11 mouse cellular contexts compared by ENCODE assay signal in genomic region chr2:168338382-168338781, GRCm38 (mm10). TPM values are rescaled to one million over a fixed set of nuclear protein-coding genes. Genes with fewer than 3 reads are reported as not detected.
A peak's percentile ranks its signal among the peaks of the same experiment; 100 is the strongest.
DNase-seq lines count a peak whose midpoint lies in the region; ATAC-seq lines count a peak whose summit lies in the region.
"Had no signal": no experiment of that assay in that cellular context is flagged by ENCODE, and none has a peak within 500 bp of the region (broad histone marks: within the 10 kb centered on the region; RNA-seq: fewer than 3 reads in every experiment).

No protein-coding gene starts in this region.

- 36% methylated on average over 4 of the region's 4 CpGs for WGBS in hindbrain, embryonic 10.5 days
- 29% methylated on average over 4 of the region's 4 CpGs for WGBS in hindbrain, embryonic 13.5 days
- 28% methylated on average over 4 of the region's 4 CpGs for WGBS in forebrain, embryonic 16.5 days

- DNase-seq in hindbrain, embryonic 10.5 days (ENCODE audit: low spot score): peak; percentile 81
- DNase-seq in layer of hippocampus, postnatal 36 days: peak; percentile 51 to 53
- DNase-seq in right cerebral cortex, postnatal 14 days: peak; percentile 43
- DNase-seq in adrenal gland, adult 8-10 months: no peak
- no peak for DNase-seq in B cell, adult 2 months
- DNase-seq: cerebellum, postnatal 36 days; gastrocnemius, postnatal 10 days; retina, postnatal 1 day had no signal

- H3K9me3 ChIP-seq in hindbrain, embryonic 10.5 days: no peaks in the 10 kb centered on the region
- H3K9me3 ChIP-seq in hindbrain, embryonic 13.5 days: no peaks in the 10 kb centered on the region
- no peaks in the 10 kb centered on the region for H3K9me3 ChIP-seq in forebrain, embryonic 16.5 days (ENCODE audit: control insufficient read depth, low read length)

- no peaks in the 10 kb centered on the region for H3K36me3 ChIP-seq in hindbrain, embryonic 10.5 days
- no peaks in the 10 kb centered on the region for H3K36me3 ChIP-seq in hindbrain, embryonic 13.5 days
- no peaks in the 10 kb centered on the region for H3K36me3 ChIP-seq in forebrain, embryonic 16.5 days (ENCODE audit: control insufficient read depth, insufficient read depth)

- H3K9ac ChIP-seq in hindbrain, embryonic 13.5 days: no peak overlapping the region
- H3K9ac ChIP-seq in forebrain, embryonic 16.5 days (replicated peaks; ENCODE audit: low read depth, low read length): no peak overlapping the region

- H3K27me3 ChIP-seq in hindbrain, embryonic 10.5 days (ENCODE audit: insufficient read depth, poor library complexity, severe bottlenecking): peaks cover 13% of the 10 kb centered on the region; the same call in 1 of the 2 replicates
- H3K27me3 ChIP-seq in hindbrain, embryonic 13.5 days: peaks cover 13% of the 10 kb centered on the region; the same call in 1 of the 2 replicates
- 0 out of 2 replicates have a peak, but pooled peaks cover 3% of the 10 kb centered on the region for H3K27me3 ChIP-seq in forebrain, embryonic 16.5 days (replicated peaks; ENCODE audit: control insufficient read depth, insufficient read depth, low read length)

- no peak overlapping the region for H3K4me2 ChIP-seq in hindbrain, embryonic 13.5 days
- no peak overlapping the region for H3K4me2 ChIP-seq in forebrain, embryonic 16.5 days (ENCODE audit: low read length)

- no peak overlapping the region for H3K4me3 ChIP-seq in hindbrain, embryonic 10.5 days
- H3K4me3 ChIP-seq in hindbrain, embryonic 13.5 days: no peak overlapping the region
- no peak overlapping the region for H3K4me3 ChIP-seq in forebrain, embryonic 16.5 days (replicated peaks; ENCODE audit: low read length)

- H3K4me1 ChIP-seq in hindbrain, embryonic 10.5 days (replicated peaks): peaks cover 60% of the 10 kb centered on the region
- peaks cover 46% of the 10 kb centered on the region for H3K4me1 ChIP-seq in hindbrain, embryonic 13.5 days (replicated peaks)
- H3K4me1 ChIP-seq in forebrain, embryonic 16.5 days (replicated peaks; ENCODE audit: control insufficient read depth, insufficient read depth, low read length): peaks cover 43% of the 10 kb centered on the region

- H3K27ac ChIP-seq in hindbrain, embryonic 10.5 days: peak overlapping the region; percentile 69
- no peak overlapping the region for H3K27ac ChIP-seq in hindbrain, embryonic 13.5 days
- H3K27ac ChIP-seq in forebrain, embryonic 16.5 days (ENCODE audit: low read length): peak overlapping the region; percentile 55

- no peak for ATAC-seq in hindbrain, embryonic 13.5 days (ENCODE audit: low FRiP score)
- ATAC-seq in forebrain, embryonic 16.5 days: peak; percentile 60
- ATAC-seq in activated CD4-positive, CD25-positive, alpha-beta regulatory T cell, adult 4 months: no peak

RNA-seq across cellular contexts. Expression of gene Kcng1, which starts 56.8 kb away (rescaled TPM):
- polyA plus RNA-seq in hindbrain, embryonic 10.5 days (2016; fragmentation: Nextera tagmentation; extraction: Ambion mirVana): 2.2 and 3.2 TPM in 2 replicates
- 0.99 and 1.1 TPM in 2 replicates for polyA plus RNA-seq in hindbrain, embryonic 13.5 days (2015; fragmentation: Nextera tagmentation; extraction: Ambion mirVana)
- polyA plus RNA-seq in forebrain, embryonic 16.5 days (2015; fragmentation: Nextera tagmentation; extraction: Ambion mirVana): 15.3 and 16.1 TPM in 2 replicates
- 10 to 100 TPM; 36.3 to 39.0 TPM for total RNA-seq in layer of hippocampus, postnatal 36 days (2021)
- not detected for polyA plus RNA-seq in activated CD4-positive, CD25-positive, alpha-beta regulatory T cell, adult 4 months (2017; shearing (Covaris generic))
- under 1 TPM in 1 of 4 experiments, not detected in 3; 0.08 TPM for total RNA-seq in adrenal gland, adult 8-10 months (2022)

Comparison
In these comparisons a context has a peak if more than half of its experiments do, and no peak if none do; other contexts are left out.
1. DNase-seq: peak in hindbrain, embryonic 10.5 days (single experiment), layer of hippocampus, postnatal 36 days (2 of 2) and right cerebral cortex, postnatal 14 days (single experiment); none in adrenal gland, adult 8-10 months (single experiment) and B cell, adult 2 months (0 of 2).